Mouse (Mus musculus) layer of hippocampus, adult 6 months (tissue): ENCODE measurements around the gene Tnfsf13b. TPM values are rescaled to one million over a fixed set of nuclear protein-coding genes. Genes with fewer than 3 reads are reported as not detected.

ENCODE experiments used
- long read RNA-seq, 2 experiments: library from polyadenylated mRNA; unstranded; transcript quantifications; one replicate each; pipeline ENCODE4 v2.0.0; 2019 to 2020
- polyA plus RNA-seq: library from polyadenylated mRNA; unstranded; fragments of <200 nt; fragmentation: Nextera tagmentation; gene quantifications from 2 replicates; pipeline ENCODE4 v1.2.3, GENCODE M21; 2021

The Tnfsf13b gene
- polyA plus RNA-seq: 0.82 and 1.1 TPM in 2 replicates
- long read RNA-seq, experiment 1, full-length matches to known transcripts: 1 of 1 reads
- long read RNA-seq, experiment 1, partial matches to known transcripts: 0 of 1 reads
- long read RNA-seq, experiment 1, other reads (novel, unspliced or antisense): 0 of 1 reads
- long read RNA-seq, experiment 2, full-length matches to known transcripts: 8 of 8 reads
- long read RNA-seq, experiment 2, partial matches to known transcripts: 0 of 8 reads
- long read RNA-seq, experiment 2, other reads (novel, unspliced or antisense): 0 of 8 reads

GRCm38 (mm10) chr8:10006156-10006985, at the start of gene Tnfsf13b:
Gene Tnfsf13b (plus strand): TSS chr8:10006467.

DNA sequence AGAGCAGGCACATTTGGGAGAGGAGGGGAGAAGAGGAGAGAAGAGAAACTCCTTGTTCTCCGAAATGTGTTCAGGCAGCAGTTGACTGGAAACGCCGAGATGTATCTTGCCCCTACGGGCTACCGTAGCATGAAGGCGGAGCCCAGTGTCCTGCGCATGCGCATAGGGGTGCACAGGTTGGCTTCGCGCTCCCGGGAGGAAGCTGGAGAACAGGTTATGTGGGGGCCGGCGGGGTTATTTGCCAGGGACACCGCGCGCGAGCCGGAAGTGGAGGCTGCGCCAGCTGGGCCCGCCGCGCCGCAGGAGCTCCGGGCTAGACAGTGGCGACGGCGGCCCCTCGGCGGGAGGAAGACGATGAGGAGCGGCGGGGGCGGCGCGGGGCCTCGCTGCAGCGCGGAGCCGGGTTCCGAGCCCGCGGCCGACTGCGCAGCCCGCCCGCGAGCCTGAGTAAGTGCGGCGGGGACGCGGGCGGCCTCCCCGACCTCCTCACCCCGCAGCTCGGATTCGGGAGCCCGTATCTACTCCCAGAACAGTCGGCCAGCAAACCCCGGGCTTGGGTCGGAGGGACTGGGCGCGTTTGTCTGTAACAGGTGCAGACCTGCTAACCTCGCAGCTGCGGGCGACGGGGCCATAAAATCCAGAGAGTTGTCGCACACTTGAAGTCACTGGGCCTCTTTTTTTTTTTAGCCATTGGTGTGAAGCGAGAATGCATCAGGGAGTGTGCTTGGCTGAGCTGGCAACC, 28.5 kb upstream of the Tnfsf13b start, which contains the start of the genes Lig4 and Abhd13:
Gene Lig4 (minus strand): TSS at position 114 of the 742 bp plus-strand sequence.
Gene Abhd13 (plus strand): TSS at position 135 of the 742 bp plus-strand sequence.

Other genes with a start within 250 kb of the Tnfsf13b start
- gene Fam155a, start 235.3 kb upstream of the Tnfsf13b start, polyA plus RNA-seq: 15.6 and 15.9 TPM in 2 replicates
- gene Gm10217, start 142.2 kb upstream of the Tnfsf13b start, polyA plus RNA-seq: not detected in 2 replicates
- 1.3 and 1.8 TPM in 2 replicates for gene Lig4, start 28.8 kb upstream of the Tnfsf13b start, polyA plus RNA-seq
- gene Abhd13, start 28.8 kb upstream of the Tnfsf13b start, polyA plus RNA-seq: 4.5 and 4.7 TPM in 2 replicates
- gene Myo16, start 147.4 kb downstream of the Tnfsf13b start, polyA plus RNA-seq: 2.5 and 3.0 TPM in 2 replicates